Mouse (Mus musculus) intestine, embryonic 15.5 days (tissue): ENCODE data around the gene Dapk1. TPM values are rescaled to one million over a fixed set of nuclear protein-coding genes. Genes with fewer than 3 reads are reported as not detected.
A peak's percentile ranks its signal among the peaks of the same experiment; 100 is the strongest.
"Not testable (repeated sequence)": the region's sequence is repeated elsewhere in the genome, so short reads cannot be mapped to it uniquely, and the experiment has no call there.

Experiments
- ATAC-seq: fragments of 200-750 bp; cut with Nextera tagmentation; 2 replicates; pipeline ENCODE4 v1.8.0; 2017; ENCODE audit warnings: moderate TSS enrichment, moderate library complexity
- H3K27ac ChIP-seq: fragments of 300-500 bp; sonication (generic); 2 replicates; pipeline ENCODE4 v1.5.1; 2015; ENCODE audit warnings: mild to moderate bottlenecking, inconsistent platforms
- H3K27me3 ChIP-seq: fragments of 300-500 bp; sonication (generic); replicated peaks from 2 replicates; pipeline ENCODE4 v1.6.1; 2015; ENCODE audit warnings: inconsistent platforms
- H3K36me3 ChIP-seq: fragments of 300-500 bp; sonication (generic); 2 replicates; pipeline ENCODE4 v1.6.1; 2015; ENCODE audit warnings: inconsistent platforms
- H3K4me1 ChIP-seq: fragments of 300-500 bp; sonication (generic); replicated peaks from 2 replicates; pipeline ENCODE4 v1.6.1; 2015; ENCODE audit warnings: inconsistent platforms
- H3K4me2 ChIP-seq: fragments of 300-500 bp; sonication (generic); replicated peaks from 2 replicates; pipeline ENCODE4 v1.6.1; 2015; ENCODE audit warnings: mild to moderate bottlenecking, inconsistent platforms
- H3K4me3 ChIP-seq: fragments of 300-500 bp; sonication (generic); replicated peaks from 2 replicates; pipeline ENCODE4 v1.5.1; 2015; ENCODE audit warnings: inconsistent platforms
- H3K9ac ChIP-seq: fragments of 300-500 bp; sonication (generic); 2 replicates; pipeline ENCODE4 v1.6.1; 2015; ENCODE audit warnings: inconsistent platforms
- H3K9me3 ChIP-seq: fragments of 300-500 bp; sonication (generic); 2 replicates; pipeline ENCODE4 v1.6.1; 2016; ENCODE audit warnings: inconsistent platforms
- WGBS: fragments of 180-500 bp; shearing (Covaris S2); methylation state at CpG from one replicate; pipeline ENCODE4 v1.1.7; 2015; 5-methylcytosine and 5-hydroxymethylcytosine counted together
- polyA plus RNA-seq: library from polyadenylated mRNA; unstranded; fragments of >200 nt; fragmentation: Nextera tagmentation; extraction: Ambion mirVana; gene quantifications from 2 replicates; pipeline ENCODE4 v1.2.1, GENCODE M21; 2015

Dapk1 gene
- polyA plus RNA-seq, 1 experiment from 2014 or later: 11.8 TPM

- Histone ChIP-seq H3K36me3 (no peaks in the 10 kb centered on the region), H3K9ac (peak overlapping the region; percentile 78)
These were observed 887 bp downstream of the Dapk1 start for GRCm38 (mm10) chr13:60602416-60603251.

DNA sequence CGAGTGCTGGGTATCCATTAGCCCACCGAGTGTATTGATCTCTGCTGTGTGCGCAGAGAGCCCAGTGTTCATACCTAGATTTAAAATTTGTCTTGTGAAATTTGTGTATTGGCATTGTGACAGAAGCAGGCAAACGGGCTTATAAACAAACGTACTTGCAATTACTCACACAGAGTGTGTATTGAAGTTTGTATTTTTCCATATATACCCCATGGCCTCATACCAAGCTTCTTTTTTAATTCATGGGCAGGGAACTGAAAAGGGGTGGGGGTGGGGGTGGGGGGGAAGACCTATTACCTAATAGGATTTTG is 1.5 kb downstream of the Dapk1 start:
- H3K4me1 ChIP-seq: no peaks in the 10 kb centered on the region
- no peak overlapping the region for H3K9ac ChIP-seq
- no peak for ATAC-seq
- no peaks in the 10 kb centered on the region for H3K36me3 ChIP-seq
- H3K4me3 ChIP-seq: peak overlapping the region; percentile 82; the same call in 1 of the 2 replicates
- 39% methylated on average over 5 of the region's 5 CpGs for WGBS
- H3K27me3 ChIP-seq: no peaks in the 10 kb centered on the region
- peak overlapping the region; percentile 96 for H3K4me2 ChIP-seq
- no peak overlapping the region for H3K27ac ChIP-seq
- no peaks in the 10 kb centered on the region for H3K9me3 ChIP-seq

More at GRCm38 (mm10) chr13:60602416-60603251, 887 bp downstream of the Dapk1 start:
- peak; percentile 62 for ATAC-seq
- WGBS: 9% methylated on average over 34 of the region's 34 CpGs
- Histone ChIP-seq H3K4me1 (no peaks in the 10 kb centered on the region), H3K4me2 (peak overlapping the region; percentile 96), H3K4me3 (peak overlapping the region; percentile 82), H3K27me3 (no peaks in the 10 kb centered on the region), H3K9me3 (no peaks in the 10 kb centered on the region), H3K27ac (peak overlapping the region; percentile 70)

DNA sequence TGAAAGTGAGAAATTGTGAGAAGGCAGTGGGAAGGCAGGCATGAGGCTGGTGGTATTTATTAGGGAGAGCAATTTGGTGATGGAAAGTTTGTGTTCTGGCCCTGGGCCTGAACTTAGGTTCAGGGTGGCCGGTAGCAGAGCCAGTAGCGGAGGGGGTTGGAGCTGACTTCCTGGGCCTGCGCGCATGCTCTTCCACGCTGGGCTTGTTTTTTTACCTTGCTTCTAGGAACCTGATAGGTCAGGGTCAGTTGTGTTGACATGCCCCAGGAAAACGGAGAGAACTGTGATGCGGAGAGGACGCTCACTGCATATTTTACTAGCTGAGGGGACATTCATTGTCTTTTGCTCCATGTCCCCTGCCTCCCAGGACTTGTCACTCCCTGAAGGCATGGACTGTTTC is 5.7 kb downstream of the Dapk1 start:
- Histone ChIP-seq H3K27ac (no peak overlapping the region), H3K9ac (no peak overlapping the region), H3K4me2 (no peak overlapping the region), H3K9me3 (no peaks in the 10 kb centered on the region), H3K4me1 (no peaks in the 10 kb centered on the region), H3K4me3 (no peak overlapping the region), H3K36me3 (no peaks in the 10 kb centered on the region), H3K27me3 (no peaks in the 10 kb centered on the region)
- 84% methylated on average over 8 of the region's 8 CpGs for WGBS
- no peak for ATAC-seq

DNA sequence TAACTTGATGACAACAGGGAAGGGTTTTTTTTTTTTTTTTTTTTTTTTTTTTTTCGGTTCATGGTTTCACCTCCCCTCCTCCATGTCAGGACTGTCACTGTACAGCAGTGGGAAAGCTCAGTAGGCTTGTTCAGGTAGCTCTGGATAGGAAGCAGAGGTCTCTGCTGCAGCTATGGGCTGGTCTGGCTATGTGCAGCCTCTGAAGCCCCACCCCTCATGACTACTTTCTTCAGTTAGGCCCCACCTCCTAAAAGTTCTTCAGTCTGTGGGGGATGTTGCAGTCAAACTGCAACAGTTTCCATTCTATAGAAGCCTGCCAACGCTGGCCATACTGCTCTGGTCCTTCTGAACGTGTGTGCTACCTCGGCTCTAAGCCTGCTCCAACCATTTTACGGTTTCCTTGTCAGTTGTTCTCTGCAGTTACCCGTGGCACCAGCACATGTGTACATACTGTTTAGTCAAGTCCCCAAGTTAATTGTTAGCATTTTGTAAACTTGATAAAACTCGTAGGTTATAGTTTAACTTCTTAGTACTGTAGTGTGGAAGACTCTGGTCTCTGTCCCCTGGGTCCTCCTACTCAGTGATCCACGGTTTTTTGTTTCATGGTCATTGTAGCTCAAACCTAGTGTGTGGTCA is 6.8 kb downstream of the Dapk1 start:
- Histone ChIP-seq H3K9me3 (no peaks in the 10 kb centered on the region), H3K27ac (no peak overlapping the region), H3K9ac (no peak overlapping the region), H3K4me2 (0 out of 2 replicates have a peak overlapping the region, but pooled peaks have one; percentile 26), H3K4me3 (no peak overlapping the region), H3K36me3 (no peaks in the 10 kb centered on the region), H3K27me3 (no peaks in the 10 kb centered on the region), H3K4me1 (no peaks in the 10 kb centered on the region)
- WGBS: 53% methylated on average over 8 of the region's 8 CpGs
- peak; percentile 74 for ATAC-seq

GRCm38 (mm10) chr13:60609234-60609633 is 7.5 kb downstream of the Dapk1 start:
- Histone ChIP-seq H3K4me2 (no peak overlapping the region), H3K9ac (no peak overlapping the region), H3K36me3 (no peaks in the 10 kb centered on the region), H3K4me1 (no peaks in the 10 kb centered on the region), H3K4me3 (no peak overlapping the region), H3K9me3 (no peaks in the 10 kb centered on the region), H3K27ac (no peak overlapping the region), H3K27me3 (no peaks in the 10 kb centered on the region)
- no peak for ATAC-seq
- 59% methylated on average over 4 of the region's 4 CpGs for WGBS

DNA sequence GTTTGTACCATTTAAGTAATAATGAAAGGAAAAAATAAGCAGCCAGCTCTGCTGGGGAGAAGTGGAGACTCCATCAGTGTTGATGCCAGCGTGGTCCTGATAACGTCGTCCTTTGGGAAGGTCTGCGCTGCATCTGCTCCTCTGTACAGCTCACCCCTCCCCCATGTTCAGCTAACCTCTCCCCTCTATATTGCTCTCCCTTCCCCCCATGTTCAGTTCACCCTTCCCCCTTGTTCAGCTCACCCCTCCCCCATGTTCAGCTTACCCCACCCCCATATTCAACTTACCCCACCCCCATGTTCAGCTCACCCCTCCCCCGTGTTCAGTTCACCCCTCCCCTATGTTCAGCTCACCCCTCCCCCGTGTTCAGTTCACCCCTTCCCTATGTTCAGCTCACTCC is 8.8 kb downstream of the Dapk1 start:
- no peak for ATAC-seq
- H3K4me2 ChIP-seq: no peak overlapping the region
- no peak overlapping the region for H3K27ac ChIP-seq
- no peak overlapping the region for H3K4me3 ChIP-seq
- 44% methylated on average over 6 of the region's 6 CpGs for WGBS
- no peaks in the 10 kb centered on the region for H3K36me3 ChIP-seq
- H3K9ac ChIP-seq: no peak overlapping the region
- H3K27me3 ChIP-seq: no peaks in the 10 kb centered on the region
- H3K9me3 ChIP-seq: no peaks in the 10 kb centered on the region
- H3K4me1 ChIP-seq: no peaks in the 10 kb centered on the region

GRCm38 (mm10) chr13:60610971-60611370 is 9.2 kb downstream of the Dapk1 start:
- not testable (repeated sequence) for H3K27me3 ChIP-seq, H3K9ac ChIP-seq, H3K9me3 ChIP-seq, ATAC-seq, H3K4me3 ChIP-seq, H3K36me3 ChIP-seq, H3K27ac ChIP-seq, H3K4me2 ChIP-seq, H3K4me1 ChIP-seq
- WGBS: 76% methylated on average over 6 of the region's 6 CpGs

GRCm38 (mm10) chr13:60612160-60612559 is 10.4 kb downstream of the Dapk1 start:
- H3K4me2 ChIP-seq: no peak overlapping the region
- WGBS: 70% methylated on average over 3 of the region's 3 CpGs
- H3K36me3 ChIP-seq: no peaks in the 10 kb centered on the region
- no peak overlapping the region for H3K9ac ChIP-seq
- H3K27me3 ChIP-seq: no peaks in the 10 kb centered on the region
- H3K27ac ChIP-seq: no peak overlapping the region
- 0 out of 2 replicates have a peak, but pooled peaks cover 2% of the 10 kb centered on the region for H3K4me1 ChIP-seq
- H3K4me3 ChIP-seq: no peak overlapping the region
- H3K9me3 ChIP-seq: no peaks in the 10 kb centered on the region
- no peak for ATAC-seq

DNA sequence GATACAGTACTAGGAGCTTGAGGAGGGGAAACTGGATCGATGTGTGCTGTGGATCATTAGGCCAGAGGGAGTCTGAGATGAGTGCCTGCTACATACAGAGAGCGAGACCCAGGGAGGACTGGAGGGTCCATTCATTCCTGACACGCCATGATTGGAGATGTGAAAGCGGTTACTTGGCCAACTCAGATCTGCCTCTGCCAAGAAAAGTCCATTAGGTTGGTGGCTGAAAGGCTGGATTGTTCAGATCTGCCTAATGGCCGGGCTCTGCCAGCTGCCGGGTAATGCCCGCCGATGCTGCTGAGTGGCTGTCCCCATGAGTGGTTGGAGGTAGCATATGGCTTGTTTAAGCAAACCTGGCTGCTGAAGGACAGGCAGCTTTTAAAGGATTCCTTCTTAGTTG is 12.4 kb downstream of the Dapk1 start:
- Histone ChIP-seq H3K27me3 (no peaks in the 10 kb centered on the region), H3K27ac (no peak overlapping the region), H3K9ac (no peak overlapping the region), H3K4me2 (no peak overlapping the region), H3K4me1 (peaks cover 5% of the 10 kb centered on the region; the same call in 1 of the 2 replicates), H3K4me3 (no peak overlapping the region), H3K36me3 (no peaks in the 10 kb centered on the region), H3K9me3 (no peaks in the 10 kb centered on the region)
- ATAC-seq: no peak
- 82% methylated on average over 8 of the region's 8 CpGs for WGBS

GRCm38 (mm10) chr13:60615057-60615650 is 13.4 kb downstream of the Dapk1 start:
- no peaks in the 10 kb centered on the region for H3K36me3 ChIP-seq
- H3K27ac ChIP-seq: no peak overlapping the region
- H3K9me3 ChIP-seq: no peaks in the 10 kb centered on the region
- no peak for ATAC-seq
- 65% methylated on average over 15 of the region's 15 CpGs for WGBS
- H3K9ac ChIP-seq: no peak overlapping the region
- no peak overlapping the region for H3K4me2 ChIP-seq
- peaks cover 5% of the 10 kb centered on the region; the same call in 1 of the 2 replicates for H3K4me1 ChIP-seq
- H3K27me3 ChIP-seq: no peaks in the 10 kb centered on the region
- H3K4me3 ChIP-seq: no peak overlapping the region

DNA sequence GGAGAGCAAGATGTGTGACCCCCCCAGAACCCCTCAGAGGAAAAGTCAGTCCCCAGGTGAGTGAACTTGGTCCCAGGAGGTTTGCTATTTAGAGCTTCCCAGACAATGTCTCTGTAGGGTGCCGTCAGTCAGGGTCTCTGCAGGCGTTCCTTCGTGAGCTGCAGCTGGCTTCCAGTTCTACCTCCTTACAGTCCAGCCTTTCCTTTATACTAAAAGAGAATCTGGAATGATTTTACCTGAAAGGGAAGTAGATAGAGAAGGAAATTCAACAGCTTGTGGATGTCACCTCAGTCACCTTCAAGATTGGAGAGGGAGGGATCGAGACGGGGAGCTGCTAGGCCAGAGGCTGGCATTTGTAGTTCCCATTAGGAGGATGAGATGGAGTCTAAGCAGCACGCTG is 14.3 kb downstream of the Dapk1 start:
- H3K27ac ChIP-seq: no peak overlapping the region
- H3K4me1 ChIP-seq: peaks cover 5% of the 10 kb centered on the region; the same call in 1 of the 2 replicates
- H3K9me3 ChIP-seq: no peaks in the 10 kb centered on the region
- no peak for ATAC-seq
- no peak overlapping the region for H3K4me3 ChIP-seq
- no peaks in the 10 kb centered on the region for H3K36me3 ChIP-seq
- no peaks in the 10 kb centered on the region for H3K27me3 ChIP-seq
- 86% methylated on average over 6 of the region's 6 CpGs for WGBS
- H3K4me2 ChIP-seq: no peak overlapping the region
- no peak overlapping the region for H3K9ac ChIP-seq

DNA sequence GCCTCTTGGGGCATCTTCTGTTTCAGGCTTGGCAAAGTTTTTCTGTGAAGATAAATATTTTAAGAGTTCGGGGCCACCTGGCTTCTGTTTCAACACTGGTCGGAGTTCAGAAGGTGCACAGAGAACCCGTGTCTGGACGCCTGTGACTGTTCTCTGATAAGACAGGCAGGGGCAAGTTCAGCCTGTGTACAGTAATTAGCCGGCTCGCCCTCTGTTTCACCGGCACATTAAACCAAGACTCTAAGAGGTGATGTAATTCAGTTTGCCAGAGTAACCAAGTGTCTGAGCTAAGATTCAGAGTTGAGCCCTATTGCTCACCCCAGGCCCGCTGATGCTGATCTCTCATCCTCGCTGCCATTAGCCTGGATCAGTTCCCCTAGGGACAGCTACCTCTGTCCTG is 16.5 kb downstream of the Dapk1 start:
- Histone ChIP-seq H3K4me3 (no peak overlapping the region), H3K27ac (no peak overlapping the region), H3K36me3 (no peaks in the 10 kb centered on the region), H3K4me2 (no peak overlapping the region), H3K9me3 (no peaks in the 10 kb centered on the region), H3K27me3 (no peaks in the 10 kb centered on the region), H3K9ac (no peak overlapping the region), H3K4me1 (peaks cover 5% of the 10 kb centered on the region; the same call in 1 of the 2 replicates)
- WGBS: 27% methylated on average over 9 of the region's 9 CpGs
- ATAC-seq: peak; percentile 83
